Mouse (Mus musculus): ENCODE results near the gene Vmn2r-ps130. TPM values are rescaled to one million over a fixed set of nuclear protein-coding genes. Genes with fewer than 3 reads are reported as not detected.
"Not testable (repeated sequence)": the region's sequence is repeated elsewhere in the genome, so short reads cannot be mapped to it uniquely, and the experiment has no call there.

The Vmn2r-ps130 gene
- polyA plus RNA-seq (2014; fragmentation: Nextera tagmentation; extraction: Ambion mirVana), result not detected in 2 replicates

DNA sequence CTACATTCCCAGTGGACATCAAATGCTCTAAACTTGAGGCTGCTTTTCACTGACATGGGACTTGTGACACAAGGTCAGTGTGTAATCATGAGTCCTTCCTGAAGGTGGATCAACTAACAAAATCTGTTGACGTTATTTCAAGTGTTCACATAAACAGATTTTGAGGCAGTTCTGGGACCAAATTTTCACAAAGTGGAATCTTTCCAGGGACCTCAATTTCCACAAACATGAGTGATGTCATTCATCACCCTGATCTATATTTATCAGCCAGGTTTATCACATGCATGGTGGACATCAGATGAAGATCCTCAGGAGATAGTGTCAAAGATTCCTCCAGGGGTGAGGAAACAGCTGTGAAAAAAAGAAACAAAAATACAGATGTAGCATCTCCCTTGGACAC is at the start of gene Vmn2r-ps130:
Gene Vmn2r-ps130, plus strand, starts transcription at position 301 of the 400 bp plus-strand sequence.
- WGBS, result no CpG with 5 or more reads among the region's 1 CpGs
- H3K36me3 ChIP-seq (ENCODE audit: control insufficient read depth, insufficient read depth, low read length); H3K9me3 ChIP-seq (ENCODE audit: control insufficient read depth, low read length); H3K4me2 ChIP-seq (ENCODE audit: low read depth, low read length); H3K4me1 ChIP-seq (ENCODE audit: control insufficient read depth, insufficient read depth, low read length); H3K27ac ChIP-seq (ENCODE audit: low read depth, low read length); H3K4me3 ChIP-seq (ENCODE audit: low read depth, low read length); ATAC-seq (ENCODE audit: low read depth); H3K9ac ChIP-seq (replicated peaks; ENCODE audit: low read depth, low read length); H3K27me3 ChIP-seq (ENCODE audit: control insufficient read depth, insufficient read depth, low read length): not testable (repeated sequence)

Other genes with a start within 250 kb of the Vmn2r-ps130 start
- gene Zfp945, start 194.0 kb upstream of the Vmn2r-ps130 start, polyA plus RNA-seq (2014; fragmentation: Nextera tagmentation; extraction: Ambion mirVana), result 27.8 and 29.3 TPM in 2 replicates
- gene Vmn2r113, start 118.2 kb upstream of the Vmn2r-ps130 start, polyA plus RNA-seq (2014; fragmentation: Nextera tagmentation; extraction: Ambion mirVana), result not detected in 2 replicates
- 30.6 and 32.6 TPM in 2 replicates for gene Zfp40, start 132.1 kb downstream of the Vmn2r-ps130 start, polyA plus RNA-seq (2014; fragmentation: Nextera tagmentation; extraction: Ambion mirVana)